Mouse (Mus musculus): Measurements from ENCODE around the gene Prm3. TPM values are rescaled to one million over a fixed set of nuclear protein-coding genes. Genes with fewer than 3 reads are reported as not detected.

The Prm3 gene
- not detected in 2 replicates for polyA plus RNA-seq (2015; fragmentation: Nextera tagmentation; extraction: Ambion mirVana)

DNA sequence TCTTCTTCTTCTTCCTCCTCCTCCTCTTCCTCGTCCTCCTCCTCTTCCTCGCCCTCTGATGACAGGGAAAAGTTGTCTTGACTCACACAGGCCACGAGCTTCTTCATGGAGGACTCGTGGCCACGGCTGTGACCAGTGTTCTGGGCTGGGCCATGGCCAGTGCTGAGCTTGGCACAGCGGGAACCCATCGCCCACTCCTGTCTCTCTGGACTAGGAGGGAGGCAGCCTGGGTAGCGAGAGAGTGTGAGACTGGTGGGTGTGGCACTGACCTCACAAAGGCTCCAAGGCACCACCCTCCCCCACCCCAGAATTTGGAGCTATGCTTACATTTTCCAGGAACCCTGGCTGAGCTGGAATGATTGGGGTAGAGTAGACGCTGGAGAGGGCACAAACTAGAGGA lies at the start of gene Prm3:
Gene Prm3, minus strand, starts transcription at position 213 of the 400 bp plus-strand sequence.
- WGBS, result 73% methylated on average over 9 of the region's 9 CpGs
- H3K9ac ChIP-seq, result no peak within 1 kb of the TSS
- H3K4me1 ChIP-seq, result peaks cover 9% of the 10 kb centered on the region

DNA sequence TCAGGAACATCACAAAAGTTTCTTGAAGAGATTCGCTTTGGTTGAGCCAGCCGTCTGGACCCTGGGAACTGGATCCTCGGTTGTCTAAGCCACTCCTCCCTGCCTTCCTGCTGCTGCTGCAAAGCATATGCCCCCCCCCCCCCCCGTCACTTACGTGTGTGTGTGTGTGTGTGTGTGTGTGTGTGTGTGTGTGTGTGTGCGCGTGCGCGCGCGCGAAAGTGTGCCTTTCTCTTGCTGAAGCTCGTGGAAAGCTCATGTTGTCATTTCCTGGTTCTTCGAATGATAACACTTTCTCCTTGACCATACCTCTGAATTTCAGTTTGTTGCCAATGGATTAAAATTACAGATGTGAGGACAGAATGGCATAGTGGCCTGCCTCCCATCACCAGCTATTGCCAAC lies 49.3 kb upstream of the Prm3 start:
- H3K4me1 ChIP-seq, result peaks cover 39% of the 10 kb centered on the region
- H3K9ac ChIP-seq, result no peak overlapping the region
- H3K27ac ChIP-seq, result no peak overlapping the region
- no peak for ATAC-seq (ENCODE audit: insufficient read depth, low FRiP score, low read depth)
- H3K9me3 ChIP-seq, result no peaks in the 10 kb centered on the region
- no peaks in the 10 kb centered on the region for H3K27me3 ChIP-seq (replicated peaks)
- no peak overlapping the region for H3K4me3 ChIP-seq (replicated peaks)
- no peaks in the 10 kb centered on the region for H3K36me3 ChIP-seq
- WGBS, result 87% methylated on average over 12 of the region's 14 CpGs
- H3K4me2 ChIP-seq, result no peak overlapping the region

More for the DNA sequence above, at the start of gene Prm3:
- Histone ChIP-seq H3K27ac (no peak within 1 kb of the TSS), H3K27me3 (replicated peaks) (no peaks in the 10 kb centered on the region; the same call in 1 of the 2 replicates), H3K4me2 (no peak within 1 kb of the TSS), H3K9me3 (no peaks in the 10 kb centered on the region), H3K36me3 (no peaks in the 10 kb centered on the region), H3K4me3 (replicated peaks) (no peak within 1 kb of the TSS)
- ATAC-seq (ENCODE audit: insufficient read depth, low FRiP score, low read depth), result no peak

DNA sequence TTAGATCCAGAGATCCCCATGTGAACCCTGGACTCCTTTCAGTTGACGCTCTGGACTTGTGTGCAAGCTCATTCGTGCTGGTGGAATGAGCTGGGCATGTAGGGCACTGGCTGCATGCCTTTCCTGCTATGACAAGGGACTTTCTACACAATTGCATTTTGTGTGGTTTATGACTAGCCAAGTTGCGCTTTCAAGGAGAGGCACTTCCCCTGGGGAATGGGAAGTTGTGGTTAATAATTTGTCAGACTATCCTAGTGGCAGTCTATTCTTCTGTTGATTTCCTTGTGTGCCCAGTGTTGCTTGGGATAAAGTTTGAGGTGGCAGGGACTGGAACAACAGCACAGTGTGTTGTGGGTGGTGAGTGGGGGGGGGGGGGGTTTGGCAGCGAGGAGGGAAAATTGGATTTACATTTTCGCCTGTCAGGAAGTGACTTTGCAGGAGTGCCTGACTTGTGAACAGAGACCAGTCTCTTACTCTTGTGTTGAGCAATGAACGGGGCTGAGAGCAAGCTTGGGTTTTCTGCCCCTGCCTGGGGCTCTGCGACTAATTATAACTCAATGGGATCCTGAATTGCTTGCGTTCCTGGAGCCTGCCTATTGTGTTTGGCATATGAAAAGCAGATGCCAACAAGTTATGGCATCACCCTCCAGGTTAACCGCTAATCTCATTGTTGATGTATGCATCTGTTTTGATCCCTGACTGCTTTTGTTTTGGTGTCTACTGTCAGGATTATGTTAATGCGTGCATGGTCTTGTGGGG lies 48.0 kb upstream of the Prm3 start:
- Histone ChIP-seq H3K9me3 (no peaks in the 10 kb centered on the region), H3K4me3 (replicated peaks) (no peak overlapping the region), H3K27ac (peak overlapping the region; percentile 80), H3K36me3 (no peaks in the 10 kb centered on the region), H3K4me1 (peaks cover 32% of the 10 kb centered on the region), H3K27me3 (replicated peaks) (no peaks in the 10 kb centered on the region), H3K4me2 (no peak overlapping the region), H3K9ac (no peak overlapping the region)
- peak; percentile 30; the same call in 1 of the 2 replicates for ATAC-seq (ENCODE audit: insufficient read depth, low FRiP score, low read depth)
- 46% methylated on average over 10 of the region's 10 CpGs for WGBS

DNA sequence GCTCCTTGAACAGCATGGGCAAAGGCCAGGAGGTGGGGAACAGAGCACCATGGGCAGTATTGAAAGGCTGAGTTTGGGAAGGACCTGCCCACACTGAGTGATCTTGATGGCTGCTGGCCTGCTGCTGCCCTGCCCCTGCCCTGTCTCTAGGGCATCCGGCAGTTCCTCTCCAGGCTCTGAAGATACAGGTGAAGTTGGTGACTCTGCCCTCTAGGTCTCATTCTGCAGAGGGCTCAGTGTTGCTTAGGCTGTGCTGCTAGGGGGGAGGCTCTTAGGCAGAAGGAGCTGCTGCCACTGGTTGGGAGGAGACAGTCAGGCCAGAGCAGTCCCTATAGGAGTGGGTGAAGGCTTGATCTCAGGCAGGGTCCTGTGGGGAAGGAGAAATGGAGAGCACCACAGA lies 47.2 kb upstream of the Prm3 start:
- 79% methylated on average over 1 of the region's 1 CpGs for WGBS
- H3K4me3 ChIP-seq (replicated peaks), result no peak overlapping the region
- H3K27me3 ChIP-seq (replicated peaks), result no peaks in the 10 kb centered on the region
- peaks cover 31% of the 10 kb centered on the region for H3K4me1 ChIP-seq
- H3K9ac ChIP-seq, result no peak overlapping the region
- H3K4me2 ChIP-seq, result no peak overlapping the region
- H3K36me3 ChIP-seq, result no peaks in the 10 kb centered on the region
- H3K27ac ChIP-seq, result peak overlapping the region; percentile 80
- ATAC-seq (ENCODE audit: insufficient read depth, low FRiP score, low read depth), result no peak
- H3K9me3 ChIP-seq, result no peaks in the 10 kb centered on the region

DNA sequence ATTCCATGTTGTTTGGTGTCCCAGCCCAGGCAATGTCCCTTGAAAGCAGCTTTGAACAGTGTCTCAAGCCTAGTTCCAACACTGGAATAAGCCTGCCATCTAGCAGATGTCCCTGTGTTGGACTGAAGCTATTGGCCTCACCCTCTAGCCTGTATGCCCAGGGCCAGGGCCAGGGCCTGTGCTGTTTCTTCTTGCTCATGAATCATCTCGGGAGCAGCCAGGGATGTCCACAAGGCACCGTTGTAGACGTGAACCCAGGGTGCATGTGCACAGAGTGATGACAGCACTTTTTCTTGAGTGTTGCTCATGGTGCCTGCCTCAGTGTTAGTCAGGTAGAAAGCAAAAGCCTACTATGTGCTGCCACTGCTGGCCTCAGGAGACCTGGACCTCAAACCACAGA lies 46.5 kb upstream of the Prm3 start:
- Histone ChIP-seq H3K4me3 (replicated peaks) (no peak overlapping the region), H3K36me3 (no peaks in the 10 kb centered on the region), H3K9ac (no peak overlapping the region), H3K4me1 (peaks cover 31% of the 10 kb centered on the region), H3K9me3 (no peaks in the 10 kb centered on the region), H3K4me2 (no peak overlapping the region), H3K27me3 (replicated peaks) (no peaks in the 10 kb centered on the region), H3K27ac (no peak overlapping the region)
- no peak for ATAC-seq (ENCODE audit: insufficient read depth, low FRiP score, low read depth)
- WGBS, result 84% methylated on average over 3 of the region's 3 CpGs

DNA sequence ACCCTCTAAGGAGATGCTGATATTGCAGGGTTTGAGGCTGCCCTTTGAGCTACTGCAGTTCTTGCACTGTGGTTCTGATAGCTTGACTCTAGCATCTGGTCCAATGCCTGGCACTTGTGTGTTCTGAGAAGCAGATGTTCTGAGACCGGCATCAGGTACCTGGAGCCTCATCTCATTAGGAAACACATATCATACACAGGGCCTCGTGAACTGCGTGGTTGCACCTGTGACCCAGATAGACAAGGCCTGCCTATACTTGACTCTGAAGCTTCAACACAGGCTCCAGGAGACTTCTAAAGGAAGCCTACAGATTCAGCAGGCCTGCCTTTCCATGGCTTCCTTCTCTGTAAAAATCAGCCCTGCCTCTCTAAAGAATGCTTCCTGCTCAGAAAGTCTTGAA lies 45.7 kb upstream of the Prm3 start:
- H3K27me3 ChIP-seq (replicated peaks), result no peaks in the 10 kb centered on the region
- no peak overlapping the region for H3K4me3 ChIP-seq (replicated peaks)
- no peak overlapping the region for H3K4me2 ChIP-seq
- H3K9me3 ChIP-seq, result no peaks in the 10 kb centered on the region
- no peaks in the 10 kb centered on the region for H3K36me3 ChIP-seq
- 92% methylated on average over 3 of the region's 3 CpGs for WGBS
- ATAC-seq (ENCODE audit: insufficient read depth, low FRiP score, low read depth), result no peak
- peaks cover 31% of the 10 kb centered on the region for H3K4me1 ChIP-seq
- no peak overlapping the region for H3K9ac ChIP-seq
- H3K27ac ChIP-seq, result no peak overlapping the region

DNA sequence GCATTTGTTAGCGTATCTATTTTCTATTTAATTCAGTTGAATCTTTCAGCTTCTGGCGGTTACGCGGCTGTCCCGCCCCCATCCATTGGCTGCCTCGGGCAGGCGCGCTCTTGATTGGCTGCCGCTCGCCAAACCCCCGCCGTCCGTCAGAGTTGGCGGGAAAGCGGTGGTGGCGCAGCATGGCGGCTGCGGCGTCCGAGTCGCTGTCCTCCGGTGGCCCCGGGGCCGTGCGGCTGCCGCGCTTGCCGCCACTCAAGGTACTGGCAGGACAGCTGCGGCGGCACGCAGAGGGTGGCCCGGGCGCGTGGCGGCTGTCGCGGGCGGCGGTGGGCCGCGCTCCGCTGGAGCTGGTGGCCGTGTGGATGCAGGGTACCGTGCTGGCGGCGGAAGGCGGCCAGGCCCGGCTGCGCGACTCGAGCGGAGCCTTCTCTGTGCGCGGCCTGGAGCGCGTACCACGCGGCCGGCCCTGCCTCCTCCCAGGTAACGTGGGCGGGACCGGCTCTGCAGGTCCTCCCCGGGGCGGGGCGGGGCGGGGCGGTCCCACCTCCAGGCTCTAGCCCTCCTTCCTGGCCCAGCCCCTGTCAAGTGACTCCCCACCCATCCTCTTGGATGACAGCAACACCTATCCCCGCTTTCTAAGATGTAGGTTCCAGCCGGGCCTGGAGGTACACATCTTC lies 44.3 kb upstream of the Prm3 start, which contains the start of gene Rmi2:
Gene Rmi2, plus strand, starts transcription at position 149 of the 677 bp plus-strand sequence.
- under 1% methylated on average over 69 of the region's 69 CpGs for WGBS
- peak within 1 kb of the TSS; percentile 81 for H3K9ac ChIP-seq
- H3K27ac ChIP-seq, result peak within 1 kb of the TSS; percentile 91
- H3K9me3 ChIP-seq, result no peaks in the 10 kb centered on the region
- no peaks in the 10 kb centered on the region for H3K36me3 ChIP-seq
- H3K4me2 ChIP-seq, result peak within 1 kb of the TSS; percentile 83
- H3K4me1 ChIP-seq, result peaks cover 31% of the 10 kb centered on the region
- ATAC-seq (ENCODE audit: insufficient read depth, low FRiP score, low read depth), result peak; percentile 95
- H3K27me3 ChIP-seq (replicated peaks), result no peaks in the 10 kb centered on the region
- peak within 1 kb of the TSS; percentile 84 for H3K4me3 ChIP-seq (replicated peaks)

DNA sequence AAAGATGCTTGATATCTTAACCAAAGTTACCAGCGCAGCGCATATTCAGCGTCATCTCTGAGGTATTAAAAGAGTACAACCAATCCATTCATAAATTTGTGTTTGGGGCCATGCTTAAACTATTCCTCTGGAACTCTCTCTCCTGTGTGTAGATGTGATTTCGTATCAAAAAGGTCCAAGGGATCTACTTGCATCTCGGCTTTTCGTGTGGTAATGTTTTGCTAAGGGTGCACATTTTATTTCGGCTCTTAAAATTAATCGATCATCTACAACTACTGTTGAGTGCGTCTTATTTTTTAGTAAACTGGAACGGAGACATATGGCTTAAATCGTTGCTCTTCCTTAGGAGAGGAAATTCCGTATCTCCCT lies 43.8 kb upstream of the Prm3 start:
- H3K27me3 ChIP-seq (replicated peaks), result no peaks in the 10 kb centered on the region
- H3K9ac ChIP-seq, result no peak overlapping the region
- no peaks in the 10 kb centered on the region for H3K9me3 ChIP-seq
- no peak for ATAC-seq (ENCODE audit: insufficient read depth, low FRiP score, low read depth)
- no peaks in the 10 kb centered on the region for H3K36me3 ChIP-seq
- 8% methylated on average over 12 of the region's 12 CpGs for WGBS
- peak overlapping the region; percentile 83 for H3K4me2 ChIP-seq
- H3K4me3 ChIP-seq (replicated peaks), result peak overlapping the region; percentile 84
- H3K27ac ChIP-seq, result no peak overlapping the region
- H3K4me1 ChIP-seq, result peaks cover 29% of the 10 kb centered on the region

DNA sequence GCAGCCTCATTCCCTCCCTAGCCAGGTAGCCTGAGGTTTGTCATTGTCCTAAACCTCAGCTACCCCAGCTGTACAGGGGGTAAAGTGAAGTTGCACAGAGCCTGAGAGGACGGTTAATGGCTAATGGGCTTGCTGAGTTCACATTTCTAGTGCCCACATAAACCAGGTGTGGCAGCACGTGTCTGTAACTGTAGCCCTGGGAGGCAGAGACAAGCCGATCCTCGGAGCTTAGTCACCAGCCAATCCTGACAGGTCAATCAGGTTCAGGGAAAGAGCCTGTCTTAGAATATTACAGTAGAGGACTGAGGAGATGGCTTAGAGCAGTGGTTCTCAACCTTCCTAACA lies 37.7 kb upstream of the Prm3 start:
- WGBS, result 64% methylated on average over 4 of the region's 4 CpGs
- no peaks in the 10 kb centered on the region for H3K9me3 ChIP-seq

DNA sequence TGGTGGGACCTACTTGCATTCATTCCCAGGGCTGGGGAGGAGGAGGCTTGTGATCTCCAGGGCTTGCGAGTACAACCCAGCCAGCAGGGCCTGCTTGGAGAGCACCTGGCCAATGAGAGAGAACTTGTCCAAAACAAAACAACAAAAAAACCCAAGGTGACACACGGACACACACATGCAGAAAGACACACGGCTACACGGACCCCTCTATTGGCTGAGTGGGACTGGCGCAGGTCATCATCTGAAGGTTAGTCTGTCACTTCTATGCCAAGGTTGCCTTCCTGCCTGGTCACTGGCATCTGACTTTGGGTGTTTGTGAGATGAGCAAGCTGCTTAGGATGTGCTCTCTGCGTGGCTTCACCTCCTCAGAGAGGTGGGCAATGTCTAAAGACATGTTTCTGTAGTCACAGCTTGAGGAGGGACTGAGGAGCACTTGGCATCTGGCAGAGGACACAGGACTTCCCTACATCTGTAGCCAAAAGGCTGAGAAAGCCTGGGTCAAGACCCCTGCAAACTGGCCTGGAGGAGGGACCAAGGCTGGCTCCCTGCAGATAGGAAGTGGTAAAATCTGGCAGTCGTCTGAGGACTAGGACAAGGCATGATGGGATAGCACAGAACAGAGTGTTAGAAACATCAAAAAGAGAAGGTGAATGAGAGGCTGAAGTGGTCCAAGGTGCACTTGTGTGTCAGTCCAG lies 37.2 kb upstream of the Prm3 start:
- no peaks in the 10 kb centered on the region for H3K27me3 ChIP-seq (replicated peaks)
- no peak overlapping the region for H3K27ac ChIP-seq
- H3K9me3 ChIP-seq, result no peaks in the 10 kb centered on the region
- no peaks in the 10 kb centered on the region for H3K36me3 ChIP-seq
- WGBS, result 78% methylated on average over 7 of the region's 7 CpGs
- H3K4me1 ChIP-seq, result no peaks in the 10 kb centered on the region
- no peak overlapping the region for H3K4me3 ChIP-seq (replicated peaks)
- H3K9ac ChIP-seq, result no peak overlapping the region
- no peak overlapping the region for H3K4me2 ChIP-seq
- no peak for ATAC-seq (ENCODE audit: insufficient read depth, low FRiP score, low read depth)

More for the DNA sequence above, 37.7 kb upstream of the Prm3 start:
- 0 out of 2 replicates have a peak, but pooled peaks have one; percentile 38 for ATAC-seq (ENCODE audit: insufficient read depth, low FRiP score, low read depth)
- Histone ChIP-seq H3K27ac (no peak overlapping the region), H3K36me3 (no peaks in the 10 kb centered on the region), H3K27me3 (replicated peaks) (no peaks in the 10 kb centered on the region), H3K9ac (no peak overlapping the region), H3K4me2 (no peak overlapping the region), H3K4me3 (replicated peaks) (no peak overlapping the region), H3K4me1 (no peaks in the 10 kb centered on the region)

DNA sequence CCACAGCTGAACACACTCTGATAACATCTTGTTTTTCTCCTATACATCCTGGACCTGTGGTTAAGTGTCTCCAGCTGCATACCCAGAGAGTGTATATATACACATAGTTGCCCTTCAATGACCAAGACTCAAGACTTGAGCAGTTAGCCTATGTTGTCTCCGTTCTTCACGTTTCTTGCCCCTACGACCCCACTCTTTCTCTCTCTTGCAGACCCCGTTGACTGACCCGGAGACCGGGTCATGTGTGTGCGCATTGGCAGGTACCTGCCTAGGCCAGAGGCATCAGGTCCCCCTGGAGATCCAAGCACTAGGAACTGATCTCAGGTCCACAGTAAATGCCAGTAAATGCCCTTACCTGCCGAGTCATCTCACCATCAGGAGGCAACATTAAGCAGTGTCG lies 36.6 kb upstream of the Prm3 start:
- Histone ChIP-seq H3K27me3 (replicated peaks) (no peaks in the 10 kb centered on the region), H3K9ac (no peak overlapping the region), H3K36me3 (no peaks in the 10 kb centered on the region), H3K4me3 (replicated peaks) (no peak overlapping the region), H3K27ac (no peak overlapping the region), H3K4me1 (no peaks in the 10 kb centered on the region), H3K4me2 (no peak overlapping the region), H3K9me3 (no peaks in the 10 kb centered on the region)
- WGBS, result 85% methylated on average over 9 of the region's 9 CpGs
- ATAC-seq (ENCODE audit: insufficient read depth, low FRiP score, low read depth), result no peak

DNA sequence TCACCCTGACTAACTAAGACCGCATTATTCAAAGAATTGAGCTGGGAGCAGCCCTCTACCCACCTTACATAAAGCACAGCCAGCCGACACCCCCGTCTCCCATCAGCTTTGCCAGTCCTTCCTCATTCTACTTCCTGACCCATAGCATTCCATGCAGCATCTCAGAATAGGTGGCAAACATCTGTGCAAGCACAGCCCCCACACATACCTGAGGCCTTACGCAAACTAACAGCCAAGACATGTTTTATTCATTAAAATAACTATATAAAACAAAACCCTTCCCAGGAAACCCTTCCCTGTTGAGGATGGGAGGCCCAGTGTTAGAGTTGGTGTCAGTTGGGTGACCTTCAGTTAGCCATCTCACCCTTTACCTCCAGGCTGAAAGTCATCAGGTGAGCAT lies 35.1 kb upstream of the Prm3 start:
- Histone ChIP-seq H3K9ac (no peak overlapping the region), H3K9me3 (no peaks in the 10 kb centered on the region), H3K4me1 (0 out of 2 replicates have a peak, but pooled peaks cover 5% of the 10 kb centered on the region), H3K4me3 (replicated peaks) (no peak overlapping the region), H3K4me2 (no peak overlapping the region), H3K27ac (no peak overlapping the region), H3K27me3 (replicated peaks) (no peaks in the 10 kb centered on the region), H3K36me3 (no peaks in the 10 kb centered on the region)
- 84% methylated on average over 4 of the region's 4 CpGs for WGBS
- ATAC-seq (ENCODE audit: insufficient read depth, low FRiP score, low read depth), result no peak

Data from stomach, embryonic 15.5 days (tissue).